Mouse (Mus musculus) megakaryocyte, embryonic 14.5 days (primary cell): ENCODE measurements around the gene Ralbp1. TPM values are rescaled to one million over a fixed set of nuclear protein-coding genes. Genes with fewer than 3 reads are reported as not detected.

Experiments
- H3K27me3 ChIP-seq: replicated peaks from 2 replicates; pipeline ENCODE3; 2012; ENCODE audit warnings: inconsistent platforms
- H3K36me3 ChIP-seq: replicated peaks from 2 replicates; pipeline ENCODE3; 2012; ENCODE audit warnings: low read length, inconsistent platforms, mixed read lengths
- H3K4me1 ChIP-seq: 2 replicates; pipeline ENCODE4 v1.6.1; 2012; ENCODE audit warnings: inconsistent platforms
- H3K4me3 ChIP-seq: replicated peaks from 2 replicates; pipeline ENCODE3; 2012; ENCODE audit warnings: moderate library complexity, mild to moderate bottlenecking, inconsistent platforms
- H3K9me3 ChIP-seq: 2 replicates; pipeline ENCODE4 v1.6.1; 2012; ENCODE audit warnings: inconsistent platforms
- FLI1 ChIP-seq: IDR thresholded peaks from 2 replicates; pipeline ENCODE4 v1.6.1; 2012; ENCODE audit warnings: low read length, inconsistent platforms, mixed read lengths
- GATA1 ChIP-seq: IDR thresholded peaks from 3 replicates; pipeline ENCODE4 v1.6.1; 2012; ENCODE audit warnings: mixed read lengths, low read length, inconsistent platforms, borderline replicate concordance
- polyA plus RNA-seq: library from polyadenylated mRNA; stranded (reverse); fragments of >175 nt; gene quantifications from 2 replicates; pipeline ENCODE4 v1.2.3, GENCODE M21; 2012; ENCODE audit warnings: low replicate concordance; ENCODE audit not compliant: insufficient read depth

Gene Ralbp1
- 83.9 and 184 TPM in 2 replicates for polyA plus RNA-seq

- TF ChIP-seq GATA1 (no peak), FLI1 (no peak)
- Histone ChIP-seq H3K36me3 (peaks cover 8% of the 10 kb centered on the region), H3K9me3 (0 out of 2 replicates have a peak, but pooled peaks cover 3% of the 10 kb centered on the region), H3K4me3 (peak within 1 kb of the TSS; percentile 98), H3K4me1 (peaks cover 48% of the 10 kb centered on the region), H3K27me3 (no peaks in the 10 kb centered on the region)
Measured at GRCm38 (mm10) chr17:65885697-65886529, at the start of gene Ralbp1. Ralbp1 (minus strand) TSS chr17:65885798.

GRCm38 (mm10) chr17:65933741-65934140 is 48.1 kb upstream of the Ralbp1 start:
- Histone ChIP-seq H3K4me1 (peaks cover 13% of the 10 kb centered on the region; the same call in 1 of the 2 replicates), H3K27me3 (no peaks in the 10 kb centered on the region), H3K9me3 (0 out of 2 replicates have a peak, but pooled peaks cover 4% of the 10 kb centered on the region), H3K4me3 (no peak overlapping the region), H3K36me3 (peaks cover 35% of the 10 kb centered on the region)
- TF ChIP-seq GATA1: no peak

- H3K4me3 ChIP-seq: no peak overlapping the region
- H3K4me1 ChIP-seq: peaks cover 13% of the 10 kb centered on the region; the same call in 1 of the 2 replicates
- H3K36me3 ChIP-seq: peaks cover 32% of the 10 kb centered on the region
- no peaks in the 10 kb centered on the region for H3K27me3 ChIP-seq
- no peak for TF ChIP-seq GATA1
- TF ChIP-seq FLI1: no peak
- H3K9me3 ChIP-seq: no peaks in the 10 kb centered on the region
Measured at GRCm38 (mm10) chr17:65931525-65931924, 45.9 kb upstream of the Ralbp1 start.

GRCm38 (mm10) chr17:65930960-65931359 is 45.4 kb upstream of the Ralbp1 start:
- Histone ChIP-seq H3K4me3 (no peak overlapping the region), H3K4me1 (peaks cover 13% of the 10 kb centered on the region; the same call in 1 of the 2 replicates), H3K27me3 (no peaks in the 10 kb centered on the region), H3K9me3 (no peaks in the 10 kb centered on the region), H3K36me3 (peaks cover 32% of the 10 kb centered on the region)
- TF ChIP-seq GATA1 (no peak), FLI1 (no peak)

GRCm38 (mm10) chr17:65930158-65930826 is 44.7 kb upstream of the Ralbp1 start:
- Histone ChIP-seq H3K4me3 (no peak overlapping the region), H3K9me3 (no peaks in the 10 kb centered on the region), H3K36me3 (peaks cover 35% of the 10 kb centered on the region), H3K27me3 (no peaks in the 10 kb centered on the region), H3K4me1 (peaks cover 13% of the 10 kb centered on the region; the same call in 1 of the 2 replicates)
- TF ChIP-seq GATA1 (no peak), FLI1 (no peak)

- H3K36me3 ChIP-seq: peaks cover 36% of the 10 kb centered on the region
Measured at GRCm38 (mm10) chr17:65929319-65929978, 43.9 kb upstream of the Ralbp1 start.

GRCm38 (mm10) chr17:65927077-65927476 is 41.5 kb upstream of the Ralbp1 start:
- Histone ChIP-seq H3K4me1 (peaks cover 19% of the 10 kb centered on the region; the same call in 1 of the 2 replicates), H3K27me3 (no peaks in the 10 kb centered on the region), H3K9me3 (no peaks in the 10 kb centered on the region), H3K36me3 (peaks cover 43% of the 10 kb centered on the region), H3K4me3 (no peak overlapping the region)
- TF ChIP-seq FLI1: no peak
- no peak for TF ChIP-seq GATA1

More at GRCm38 (mm10) chr17:65929319-65929978, 43.9 kb upstream of the Ralbp1 start:
- Histone ChIP-seq H3K27me3 (no peaks in the 10 kb centered on the region), H3K4me3 (no peak overlapping the region), H3K4me1 (peaks cover 13% of the 10 kb centered on the region; the same call in 1 of the 2 replicates), H3K9me3 (no peaks in the 10 kb centered on the region)
- TF ChIP-seq FLI1 (no peak), GATA1 (no peak)

GRCm38 (mm10) chr17:65924218-65924617 is 38.6 kb upstream of the Ralbp1 start:
- TF ChIP-seq FLI1: no peak
- no peak for TF ChIP-seq GATA1
- Histone ChIP-seq H3K4me1 (peaks cover 13% of the 10 kb centered on the region), H3K27me3 (no peaks in the 10 kb centered on the region), H3K4me3 (no peak overlapping the region), H3K36me3 (peaks cover 44% of the 10 kb centered on the region), H3K9me3 (no peaks in the 10 kb centered on the region)

GRCm38 (mm10) chr17:65921975-65922374 is 36.4 kb upstream of the Ralbp1 start:
- TF ChIP-seq FLI1: no peak
- TF ChIP-seq GATA1: no peak
- Histone ChIP-seq H3K36me3 (peaks cover 38% of the 10 kb centered on the region), H3K27me3 (no peaks in the 10 kb centered on the region), H3K4me1 (peaks cover 17% of the 10 kb centered on the region), H3K4me3 (no peak overlapping the region), H3K9me3 (no peaks in the 10 kb centered on the region)
